Mouse (Mus musculus) megakaryocyte, embryonic 14.5 days (primary cell): Measurements from ENCODE around the gene Eef1akmt3.

Experiments
- FLI1 ChIP-seq: IDR thresholded peaks from 2 replicates; pipeline ENCODE4 v1.6.1; 2012; ENCODE audit warnings: low read length, inconsistent platforms, mixed read lengths
- GATA1 ChIP-seq: IDR thresholded peaks from 3 replicates; pipeline ENCODE4 v1.6.1; 2012; ENCODE audit warnings: mixed read lengths, low read length, inconsistent platforms, borderline replicate concordance

DNA sequence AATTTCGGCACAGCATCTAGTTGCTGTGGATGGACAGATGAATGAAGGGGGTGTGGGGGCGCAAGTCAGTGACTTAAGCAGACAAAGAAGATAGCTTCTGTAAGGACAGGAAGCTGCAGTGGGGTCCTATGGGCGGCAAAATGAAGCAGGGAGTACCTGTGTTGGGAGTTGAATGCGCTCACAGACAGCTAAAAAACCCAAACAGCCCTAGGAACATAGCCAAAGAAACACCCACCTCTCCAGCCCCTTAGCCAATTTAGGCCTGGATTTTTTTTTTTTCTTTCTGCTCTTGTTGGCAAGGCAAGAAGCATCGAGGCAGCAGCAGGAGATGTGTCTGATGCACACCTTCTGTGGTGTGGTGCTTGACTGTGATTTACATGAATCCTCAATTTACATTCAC is 19.8 kb upstream of the Eef1akmt3 start:
- TF ChIP-seq GATA1 (no peak), FLI1 (no peak)
